Mouse (Mus musculus) CH12.LX (cell line): Measurements from ENCODE around the gene Olfr56. TPM values are rescaled to one million over a fixed set of nuclear protein-coding genes. Genes with fewer than 3 reads are reported as not detected.

ENCODE experiments used
- DNase-seq: peaks from one replicate; pipeline ENCODE4 v3.0.0-alpha.2; 2013; ENCODE audit errors: extremely low read depth
- H3K27ac ChIP-seq: 2 replicates; pipeline ENCODE4 v1.5.1; 2012; ENCODE audit warnings: low read depth, mild to moderate bottlenecking, control low read depth, moderate library complexity; ENCODE audit not compliant: insufficient read depth
- H3K27me3 ChIP-seq: replicated peaks from 2 replicates; pipeline ENCODE3; 2012; ENCODE audit warnings: inconsistent platforms
- H3K36me3 ChIP-seq, 2 experiments: replicated peaks in 1 of 2; 2 replicates each; pipeline versions ENCODE3 to v1.6.1; 2012; ENCODE audit warnings: inconsistent platforms in 1 of 2, low read length in 1 of 2, mild to moderate bottlenecking in 1 of 2, mixed read lengths in 1 of 2, moderate library complexity in 1 of 2; ENCODE audit not compliant: control insufficient read depth in 1 of 2, insufficient read depth in 1 of 2
- H3K4me1 ChIP-seq, 2 experiments: 2 replicates each; pipeline ENCODE4 v1.6.1; 2012; ENCODE audit warnings: inconsistent platforms in 1 of 2, moderate library complexity in 1 of 2; ENCODE audit not compliant: insufficient read depth in 2 of 2, control insufficient read depth in 1 of 2
- H3K4me2 ChIP-seq: 2 replicates; pipeline ENCODE4 v1.6.1; 2012; ENCODE audit warnings: low read depth, mild to moderate bottlenecking, control low read depth; ENCODE audit not compliant: poor library complexity, insufficient read depth, severe bottlenecking
- H3K4me3 ChIP-seq, 3 experiments: fragments of 150-350 bp in 1 of 3; sonication (generic) in 1 of 3; replicated peaks in 1 of 3; 2 replicates each; pipeline versions ENCODE3 to v1.5.1; 2011 to 2012; ENCODE audit warnings: low read depth in 2 of 3, low read length in 2 of 3, mild to moderate bottlenecking in 2 of 3, moderate library complexity in 2 of 3, control low read depth in 1 of 3, improper control_type of control experiment in 1 of 3, inconsistent platforms in 1 of 3, mixed read lengths in 1 of 3; ENCODE audit not compliant: poor library complexity in 1 of 3
- H3K79me2 ChIP-seq: replicated peaks from 2 replicates; pipeline ENCODE4 v1.6.1; 2012; ENCODE audit warnings: mild to moderate bottlenecking, moderate library complexity; ENCODE audit not compliant: control insufficient read depth, poor library complexity, insufficient read depth, severe bottlenecking; ENCODE audit errors: extremely low read depth
- H3K9ac ChIP-seq: 2 replicates; pipeline ENCODE4 v1.6.1; 2012; ENCODE audit warnings: low read depth, mild to moderate bottlenecking, control low read depth, moderate library complexity; ENCODE audit not compliant: insufficient read depth
- H3K9me3 ChIP-seq: replicated peaks from 2 replicates; pipeline ENCODE3; 2012; ENCODE audit warnings: low read length, inconsistent platforms, mixed read lengths
- BHLHE40 ChIP-seq: IDR thresholded peaks from 2 replicates; pipeline ENCODE4 v1.6.1; 2011; ENCODE audit warnings: mild to moderate bottlenecking, low read depth, low read length, improper control_type of control experiment
- CHD2 ChIP-seq: IDR thresholded peaks from 2 replicates; pipeline ENCODE4 v1.6.1; 2011; ENCODE audit warnings: low read length, improper control_type of control experiment
- CTCF ChIP-seq, 2 experiments: IDR thresholded peaks in 1 of 2; conservative IDR thresholded peaks in 1 of 2; 2 replicates each; pipeline ENCODE4 v1.5.1; 2011 to 2012; ENCODE audit warnings: low read depth in 2 of 2, low read length in 2 of 2, improper control_type of control experiment in 1 of 2, inconsistent platforms in 1 of 2, mild to moderate bottlenecking in 1 of 2, moderate library complexity in 1 of 2
- E2F4 ChIP-seq: IDR thresholded peaks from 2 replicates; pipeline ENCODE4 v1.6.1; 2011; ENCODE audit warnings: low read depth, low read length, improper control_type of control experiment; ENCODE audit not compliant: insufficient replicate concordance
- ELF1 ChIP-seq: IDR thresholded peaks from 2 replicates; pipeline ENCODE4 v1.6.1; 2014; ENCODE audit warnings: low read depth, mild to moderate bottlenecking, inconsistent platforms, low read length, improper control_type of control experiment
- EP300 ChIP-seq: IDR thresholded peaks from 2 replicates; pipeline ENCODE4 v1.6.1; 2011; ENCODE audit warnings: low read length, improper control_type of control experiment
- ETS1 ChIP-seq: conservative IDR thresholded peaks from 2 replicates; pipeline ENCODE4 v1.6.1; 2012; ENCODE audit warnings: low read depth, mild to moderate bottlenecking, inconsistent platforms, low read length, improper control_type of control experiment, moderate library complexity
- GABPA ChIP-seq: IDR thresholded peaks from 2 replicates; pipeline ENCODE4 v1.6.1; 2012; ENCODE audit warnings: low read depth, low read length, improper control_type of control experiment, inconsistent platforms; ENCODE audit not compliant: insufficient replicate concordance
- JUND ChIP-seq: conservative IDR thresholded peaks from 2 replicates; pipeline ENCODE4 v1.6.1; 2011; ENCODE audit warnings: low read depth, low read length, improper control_type of control experiment
- KAT2A ChIP-seq: IDR thresholded peaks from 2 replicates; pipeline ENCODE4 v1.6.1; 2012; ENCODE audit warnings: low read length, improper control_type of control experiment, inconsistent platforms; ENCODE audit not compliant: insufficient replicate concordance
- MAFK ChIP-seq: IDR thresholded peaks from 2 replicates; pipeline ENCODE4 v1.6.1; 2011; ENCODE audit warnings: low read length, improper control_type of control experiment; ENCODE audit not compliant: insufficient replicate concordance
- MAX ChIP-seq: IDR thresholded peaks from 2 replicates; pipeline ENCODE4 v1.6.1; 2011; ENCODE audit warnings: low read length, improper control_type of control experiment
- MEF2A ChIP-seq: IDR thresholded peaks from 2 replicates; pipeline ENCODE4 v1.6.1; 2014; ENCODE audit warnings: low read depth, mild to moderate bottlenecking, inconsistent platforms, low read length, improper control_type of control experiment, borderline replicate concordance
- NRF1 ChIP-seq: IDR thresholded peaks from 2 replicates; pipeline ENCODE4 v1.6.1; 2014; ENCODE audit warnings: low read depth, mild to moderate bottlenecking, inconsistent platforms, low read length, improper control_type of control experiment, moderate library complexity
- POLR2A ChIP-seq: IDR thresholded peaks from 2 replicates; pipeline ENCODE4 v1.6.1; 2011; ENCODE audit warnings: low read depth, mild to moderate bottlenecking, improper control_type of control experiment, low read length
- POLR2AphosphoS2 ChIP-seq: IDR thresholded peaks from 2 replicates; pipeline ENCODE4 v1.6.1; 2011; ENCODE audit warnings: low read depth, low read length, improper control_type of control experiment
- RAD21 ChIP-seq: IDR thresholded peaks from 2 replicates; pipeline ENCODE4 v1.6.1; 2011; ENCODE audit warnings: low read depth, mild to moderate bottlenecking, low read length, improper control_type of control experiment, moderate library complexity
- RCOR1 ChIP-seq: conservative IDR thresholded peaks from 2 replicates; pipeline ENCODE4 v1.6.1; 2012; ENCODE audit warnings: low read depth, mild to moderate bottlenecking, inconsistent platforms, low read length, improper control_type of control experiment
- SIN3A ChIP-seq: IDR thresholded peaks from 2 replicates; pipeline ENCODE4 v1.6.1; 2012; ENCODE audit warnings: low read length, improper control_type of control experiment, inconsistent platforms
- SMC3 ChIP-seq: IDR thresholded peaks from 2 replicates; pipeline ENCODE4 v1.6.1; 2011; ENCODE audit warnings: low read depth, low read length, improper control_type of control experiment
- TCF12 ChIP-seq: IDR thresholded peaks from 2 replicates; pipeline ENCODE4 v1.6.1; 2014; ENCODE audit warnings: low read depth, mild to moderate bottlenecking, inconsistent platforms, low read length, improper control_type of control experiment
- UBTF ChIP-seq: IDR thresholded peaks from 2 replicates; pipeline ENCODE4 v1.6.1; 2012; ENCODE audit warnings: low read depth, mild to moderate bottlenecking, inconsistent platforms, low read length, improper control_type of control experiment, moderate library complexity
- USF2 ChIP-seq: conservative IDR thresholded peaks from 2 replicates; pipeline ENCODE4 v1.6.1; 2011; ENCODE audit warnings: low read depth, low read length, improper control_type of control experiment
- ZMIZ1 ChIP-seq: IDR thresholded peaks from 2 replicates; pipeline ENCODE4 v1.6.1; 2012; ENCODE audit warnings: low read depth, mild to moderate bottlenecking, inconsistent platforms, low read length, improper control_type of control experiment
- ZNF384 ChIP-seq: IDR thresholded peaks from 2 replicates; pipeline ENCODE4 v1.6.1; 2012; ENCODE audit warnings: low read depth, low read length, improper control_type of control experiment, inconsistent platforms
- dilution Hi-C: fragments of 300-500 bp; cut with MboI; formaldehyde crosslinking; loops from 2 replicates; pipeline ENCODE4 v1.14.3; 2020; ENCODE audit warnings: low sequenced_read_pairs; ENCODE audit not compliant: extremely low pct_unique_long_range_greater_than_20kb, extremely low pct_ligation_motif_present
- in situ Hi-C: fragments of 300-500 bp; cut with MboI; formaldehyde crosslinking; loops from 3 replicates; pipeline ENCODE4 v1.14.3; 2019; ENCODE audit warnings: low sequenced_read_pairs, low pct_ligation_motif_present, low pct_unique_long_range_greater_than_20kb, mixed read lengths
- polyA plus RNA-seq: library from polyadenylated mRNA; unstranded; fragments of >175 nt; gene quantifications from 2 replicates; pipeline ENCODE4 v1.2.1, GENCODE M21; 2012; ENCODE audit warnings: low read depth; ENCODE audit not compliant: insufficient read length
- total RNA-seq, 2 experiments: library from RNA; depleted of rRNA; stranded (reverse); fragments of 300-350 nt in 1 of 2; fragments of >200 nt in 1 of 2; gene quantifications; 2 replicates each; pipeline ENCODE4 v1.2.3; 2012 to 2014

Olfr56 gene
- total and polyA plus RNA-seq, 3 experiments = not detected

DNA sequence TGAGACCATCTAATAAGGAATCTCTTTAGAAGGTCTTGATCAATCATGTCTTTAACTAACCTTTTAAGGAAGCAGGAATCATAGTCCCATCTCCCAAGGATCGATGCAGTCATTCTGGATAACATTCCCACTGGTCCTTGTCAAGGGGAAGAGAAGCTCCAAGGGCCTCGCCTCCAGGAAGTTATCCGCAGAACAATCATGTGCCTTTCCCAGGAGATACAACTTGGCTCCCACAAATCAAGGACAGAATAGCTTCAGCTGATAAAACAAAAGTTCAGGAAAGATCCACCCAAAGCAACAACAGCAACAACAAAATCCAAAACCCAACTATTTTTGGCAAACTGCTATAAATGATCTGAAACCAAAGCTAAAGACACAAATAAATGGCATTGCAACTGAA lies 140.9 kb downstream of the Olfr56 start:
- in situ Hi-C loops = loop anchor here (25.0 kb wide), 1 partner anchor 143 kb away; no protein-coding TSS in a partner anchor
- peaks cover 2% of the 10 kb centered on the region for H3K27me3 ChIP-seq
- no peak overlapping the region for H3K4me3 ChIP-seq

DNA sequence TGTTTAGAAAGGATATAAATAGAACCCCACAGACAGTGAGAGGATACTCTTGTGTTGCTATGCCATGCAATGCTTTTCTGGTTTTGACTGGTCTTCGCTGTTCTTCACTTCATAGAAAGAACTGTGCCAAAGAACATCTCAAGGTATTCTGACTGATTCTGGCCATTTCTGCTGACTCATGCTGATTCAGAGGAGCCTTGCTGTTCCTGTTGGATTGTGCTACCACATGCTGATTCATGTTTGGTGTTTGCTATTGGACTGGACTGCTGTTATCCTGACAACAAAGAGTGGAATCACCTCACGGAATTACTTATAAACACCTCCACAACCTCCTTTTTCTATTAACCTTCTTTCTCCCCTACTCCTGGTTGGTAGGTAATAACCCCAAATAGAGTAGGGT lies 145.5 kb downstream of the Olfr56 start:
- TF ChIP-seq USF2 = no peak
- TF ChIP-seq MAFK = peak; percentile 94
- Histone ChIP-seq H3K4me2 (no peak overlapping the region), H3K9ac (no peak overlapping the region), H3K27ac (no peak overlapping the region), H3K4me3 (no peak overlapping the region), H3K36me3 (no peaks in the 10 kb centered on the region), H3K4me1 (peaks cover 0 to 9% of the 10 kb centered on the region in 2 experiments; a peak in 2 of 4 replicates), H3K27me3 (no peaks in the 10 kb centered on the region), H3K9me3 (peaks cover 2% of the 10 kb centered on the region), H3K79me2 (no peaks in the 10 kb centered on the region)
- in situ Hi-C loops = loop anchor here (25.0 kb wide), 1 partner anchor 138 kb away; no protein-coding TSS in a partner anchor
- dilution Hi-C loops = no loop called here
- no peak for DNase-seq

More for the DNA sequence above, 140.9 kb downstream of the Olfr56 start:
- dilution Hi-C loops = no loop called here
- Histone ChIP-seq H3K4me1 (peaks cover 0 to 9% of the 10 kb centered on the region in 2 experiments; a peak in 2 of 4 replicates), H3K36me3 (no peaks in the 10 kb centered on the region), H3K79me2 (no peaks in the 10 kb centered on the region), H3K9ac (no peak overlapping the region), H3K4me2 (no peak overlapping the region), H3K9me3 (no peaks in the 10 kb centered on the region), H3K27ac (no peak overlapping the region)
- no peak for DNase-seq
- TF ChIP-seq USF2 = no peak
- TF ChIP-seq MEF2A = no peak
- TF ChIP-seq POLR2A = no peak
- no peak for TF ChIP-seq ELF1
- no peak for TF ChIP-seq GABPA
- no peak for TF ChIP-seq E2F4
- no peak for TF ChIP-seq TCF12
- no peak for TF ChIP-seq MAFK
- TF ChIP-seq UBTF = no peak
- TF ChIP-seq SIN3A = no peak
- TF ChIP-seq KAT2A = no peak
- no peak for TF ChIP-seq RCOR1
- no peak for TF ChIP-seq SMC3

DNA sequence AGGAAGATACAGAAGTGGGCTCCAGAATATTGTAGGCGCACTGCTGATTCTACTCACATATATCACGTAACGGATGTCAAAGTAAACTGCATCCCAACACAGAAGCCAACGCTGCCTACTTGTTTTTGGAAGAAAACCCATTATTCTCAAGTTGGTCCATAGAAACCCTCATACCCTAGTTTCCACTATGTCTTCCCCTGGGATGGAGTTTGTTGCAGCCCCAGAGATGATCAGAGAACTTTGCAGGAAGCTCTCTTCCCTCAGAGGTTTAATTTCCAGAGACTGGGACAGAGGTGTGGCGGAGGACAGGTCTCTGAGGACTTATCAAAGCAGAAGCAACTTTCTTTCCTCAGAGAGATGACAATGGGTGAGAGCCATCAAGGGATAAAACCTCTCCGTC lies 163.3 kb downstream of the Olfr56 start, which contains the start of gene Olfr1395:
Gene Olfr1395, plus strand, starts transcription at position 301 of the 400 bp plus-strand sequence.
- no peak for DNase-seq
- no peak within 1 kb of the TSS for H3K4me2 ChIP-seq
- no peak within 1 kb of the TSS for H3K9ac ChIP-seq
- no peaks in the 10 kb centered on the region for H3K9me3 ChIP-seq
- H3K4me3 ChIP-seq = no peak within 1 kb of the TSS
- H3K79me2 ChIP-seq = no peaks in the 10 kb centered on the region
- H3K27ac ChIP-seq = no peak within 1 kb of the TSS
- dilution Hi-C loops = no loop called here
- H3K4me1 ChIP-seq = no peaks in the 10 kb centered on the region
- no peaks in the 10 kb centered on the region for H3K27me3 ChIP-seq
- H3K36me3 ChIP-seq = no peaks in the 10 kb centered on the region
- TF ChIP-seq SMC3 = no peak
- TF ChIP-seq MEF2A = no peak
- TF ChIP-seq BHLHE40 = no peak
- TF ChIP-seq CTCF (conservative IDR thresholded peaks at IDR 0.05 in 1 of 2, IDR thresholded peaks at IDR 0.05 in 1 of 2; ENCODE audit: low read depth in 2 of 2, low read length in 2 of 2) = no peak
- no peak for TF ChIP-seq ZNF384
- no peak for TF ChIP-seq MAX
- no peak for TF ChIP-seq JUND
- TF ChIP-seq RCOR1 = no peak
- no peak for TF ChIP-seq EP300
- no peak for TF ChIP-seq ZMIZ1
- TF ChIP-seq CHD2 = no peak
- TF ChIP-seq NRF1 = no peak
- no peak for TF ChIP-seq POLR2AphosphoS2
- no peak for TF ChIP-seq ETS1
- TF ChIP-seq ELF1 = no peak
- no peak for TF ChIP-seq E2F4
- no peak for TF ChIP-seq USF2
- no peak for TF ChIP-seq POLR2A
- no peak for TF ChIP-seq RAD21
- TF ChIP-seq, all 38 proteins: peak for 0
- in situ Hi-C loops = no loop called here
